In genomic region chr2:106893376-106893775, GRCm38 (mm10) we compare ENCODE assay signal across 15 mouse cellular contexts.
"Had no signal": no experiment of that assay in that cellular context is flagged by ENCODE, and none has a peak within 500 bp of the region (broad histone marks: within the 10 kb centered on the region; RNA-seq: fewer than 3 reads in every experiment).

No protein-coding gene starts in this region.

- H3K4me1 ChIP-seq: megakaryocyte, embryonic 14.5 days had no signal

- ATAC-seq: midbrain, embryonic 15.5 days had no signal

- H3K36me3 ChIP-seq: midbrain, embryonic 12.5 days; midbrain, embryonic 15.5 days; neural tube, embryonic 13.5 days; stomach, embryonic 15.5 days had no signal

- H3K27me3 ChIP-seq: megakaryocyte, embryonic 14.5 days; midbrain, embryonic 12.5 days; midbrain, embryonic 15.5 days; neural tube, embryonic 13.5 days; stomach, embryonic 15.5 days had no signal

- H3K4me3 ChIP-seq: megakaryocyte, embryonic 14.5 days; midbrain, embryonic 12.5 days; midbrain, embryonic 15.5 days; neural tube, embryonic 13.5 days; stomach, embryonic 15.5 days had no signal

- H3K9ac ChIP-seq: liver, embryonic 14.5 days; lung, embryonic 14.5 days; midbrain, embryonic 12.5 days; midbrain, embryonic 15.5 days; neural tube, embryonic 13.5 days; stomach, embryonic 15.5 days had no signal

- DNase-seq: lung, adult 18-20 months; lung, embryonic 14.5 days; lung, postnatal 10 days; right cerebral cortex, postnatal 14 days; thymus, adult 2 months; thymus, postnatal 25 days; thymus, postnatal 4 days had no signal

- H3K9me3 ChIP-seq: midbrain, embryonic 12.5 days; midbrain, embryonic 15.5 days; neural tube, embryonic 13.5 days; stomach, embryonic 15.5 days had no signal

- H3K27ac ChIP-seq: liver, embryonic 14.5 days; macrophage; midbrain, embryonic 12.5 days; midbrain, embryonic 15.5 days; neural tube, embryonic 13.5 days; stomach, embryonic 15.5 days; stomach, postnatal 0 days had no signal

- H3K4me2 ChIP-seq: lung, embryonic 14.5 days; midbrain, embryonic 12.5 days; midbrain, embryonic 15.5 days; neural tube, embryonic 13.5 days; stomach, embryonic 15.5 days had no signal
